Mouse (Mus musculus): ENCODE results near the gene Dst.
"Not testable (repeated sequence)": the region's sequence is repeated elsewhere in the genome, so short reads cannot be mapped to it uniquely, and the experiment has no call there.

Dst gene

GRCm38 (mm10) chr1:34306741-34307140 is 398.7 kb downstream of the Dst start:
- DNase-seq, result no peak

GRCm38 (mm10) chr1:34307191-34307590 is 399.2 kb downstream of the Dst start:
- DNase-seq, result no peak

GRCm38 (mm10) chr1:34308841-34309240 is 400.8 kb downstream of the Dst start:
- not testable (repeated sequence) for DNase-seq

- DNase-seq, result no peak
Measured at GRCm38 (mm10) chr1:34309396-34309795, 401.4 kb downstream of the Dst start.

- DNase-seq, result no peak
Measured at GRCm38 (mm10) chr1:34310532-34311250, 402.7 kb downstream of the Dst start.

- DNase-seq, result no peak
Measured at GRCm38 (mm10) chr1:34312806-34313205, 404.8 kb downstream of the Dst start.

GRCm38 (mm10) chr1:34315381-34315780 is 407.4 kb downstream of the Dst start:
- no peak for DNase-seq

- no peak for DNase-seq
Measured at GRCm38 (mm10) chr1:34324255-34324654, 416.2 kb downstream of the Dst start.

GRCm38 (mm10) chr1:34328606-34329005 is 420.6 kb downstream of the Dst start:
- no peak for DNase-seq

- DNase-seq, result no peak
Measured at GRCm38 (mm10) chr1:34331767-34332166, 423.7 kb downstream of the Dst start.
